Mouse (Mus musculus) erythroblast, embryonic 14.5 days (primary cell): ENCODE measurements around the gene Mcfd2.

ENCODE experiments used
- GATA1 ChIP-seq: IDR thresholded peaks from 2 replicates; pipeline ENCODE4 v1.6.1; 2012; ENCODE audit warnings: low read length, inconsistent platforms, mixed read lengths
- TAL1 ChIP-seq: IDR thresholded peaks from 3 replicates; pipeline ENCODE4 v1.6.1; 2012; ENCODE audit warnings: low read length, inconsistent platforms, mixed read lengths

DNA sequence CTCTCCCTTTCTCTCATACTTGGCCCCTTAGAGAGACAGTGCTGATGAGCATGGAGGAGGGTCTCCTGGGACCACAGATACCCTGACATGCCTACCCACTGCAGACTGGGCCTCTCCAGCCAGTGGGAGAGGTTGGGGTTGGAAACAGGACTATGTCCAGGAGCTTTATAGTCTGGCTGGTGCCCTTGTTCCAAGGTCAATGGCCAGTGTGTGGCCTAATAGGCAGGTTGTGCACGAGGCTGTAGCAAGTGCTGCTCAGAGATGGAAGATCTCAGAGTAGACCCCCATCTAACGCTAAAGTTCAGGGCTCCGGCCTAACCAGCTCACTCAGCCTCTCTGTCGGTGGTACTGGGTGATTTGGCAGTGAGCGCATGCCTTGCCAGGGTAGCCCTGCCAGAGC, 26.0 kb upstream of the Mcfd2 start:
- no peak for TF ChIP-seq GATA1
- TF ChIP-seq TAL1, result no peak
